Mouse (Mus musculus): ENCODE data around the gene Snx18. TPM values are rescaled to one million over a fixed set of nuclear protein-coding genes. Genes with fewer than 3 reads are reported as not detected.

Snx18 gene
- total RNA-seq, 1 experiment, result 47.5 TPM

- peaks cover 8% of the 10 kb centered on the region; the same call in 1 of the 2 replicates for H3K36me3 ChIP-seq (ENCODE audit: control insufficient read depth, insufficient read depth, low read length, poor library complexity, severe bottlenecking)
- TF ChIP-seq ZNF384 (IDR thresholded peaks at IDR 0.05; ENCODE audit: low read depth, low read length), result no peak
- no peak for TF ChIP-seq HCFC1 (IDR thresholded peaks at IDR 0.05; ENCODE audit: borderline replicate concordance, insufficient read depth, low read length)
- TF ChIP-seq ZC3H11A (IDR thresholded peaks at IDR 0.05; ENCODE audit: borderline replicate concordance, low read depth, low read length), result no peak
- no peak for TF ChIP-seq CHD2 (IDR thresholded peaks at IDR 0.05; ENCODE audit: low read depth, low read length)
- TF ChIP-seq MAFK (IDR thresholded peaks at IDR 0.05; ENCODE audit: insufficient read depth, low read depth, low read length), result no peak
- H3K4me3 ChIP-seq (ENCODE audit: insufficient read depth in 1 of 2, low read depth in 1 of 2, low read length in 2 of 2, poor library complexity in 1 of 2, severe bottlenecking in 1 of 2), result no peak overlapping the region
- no peak overlapping the region for H3K9ac ChIP-seq (ENCODE audit: insufficient read depth, low read depth, low read length, poor library complexity, severe bottlenecking)
- no peak overlapping the region for H3K27ac ChIP-seq (ENCODE audit: insufficient read depth, low read depth, low read length, poor library complexity, severe bottlenecking)
- peaks cover 6 to 8% of the 10 kb centered on the region in 2 experiments; a peak in 2 of 4 replicates for H3K4me1 ChIP-seq (ENCODE audit: control insufficient read depth in 2 of 2, insufficient read depth in 2 of 2, low read length in 2 of 2, poor library complexity in 1 of 2)
- no peak for DNase-seq (ENCODE audit: low read depth, low spot score)
- in situ Hi-C loops (cut with MboI; ENCODE audit: low sequenced_read_pairs in 2 of 2, unreplicated experiment in 2 of 2), result no loop called here
- no peaks in the 10 kb centered on the region for H3K9me3 ChIP-seq (ENCODE audit: control insufficient read depth, insufficient read depth, low read depth, low read length)
Measured at GRCm38 (mm10) chr13:113619003-113619402, 639 bp upstream of the Snx18 start.

GRCm38 (mm10) chr13:113617338-113617890, 950 bp downstream of the Snx18 start:
- in situ Hi-C loops (cut with MboI; ENCODE audit: low sequenced_read_pairs in 2 of 2, unreplicated experiment in 2 of 2), result no loop called here
- H3K36me3 ChIP-seq (ENCODE audit: control insufficient read depth, insufficient read depth, low read length, poor library complexity, severe bottlenecking), result peaks cover 10% of the 10 kb centered on the region; the same call in 1 of the 2 replicates
- no peaks in the 10 kb centered on the region for H3K9me3 ChIP-seq (ENCODE audit: control insufficient read depth, insufficient read depth, low read depth, low read length)
- peaks cover 6 to 12% of the 10 kb centered on the region in 2 experiments; a peak in 2 of 4 replicates for H3K4me1 ChIP-seq (ENCODE audit: control insufficient read depth in 2 of 2, insufficient read depth in 2 of 2, low read length in 2 of 2, poor library complexity in 1 of 2)
- peak overlapping the region; percentile 74 to 83 for H3K4me3 ChIP-seq (ENCODE audit: insufficient read depth in 1 of 2, low read depth in 1 of 2, low read length in 2 of 2, poor library complexity in 1 of 2, severe bottlenecking in 1 of 2)
- DNase-seq (ENCODE audit: low read depth, low spot score), result no peak
- TF ChIP-seq ZC3H11A (IDR thresholded peaks at IDR 0.05; ENCODE audit: borderline replicate concordance, low read depth, low read length), result no peak
- TF ChIP-seq ZNF384 (IDR thresholded peaks at IDR 0.05; ENCODE audit: low read depth, low read length), result no peak
- TF ChIP-seq MAFK (IDR thresholded peaks at IDR 0.05; ENCODE audit: insufficient read depth, low read depth, low read length), result no peak
- H3K9ac ChIP-seq (ENCODE audit: insufficient read depth, low read depth, low read length, poor library complexity, severe bottlenecking), result peak overlapping the region; percentile 87
- no peak overlapping the region for H3K27ac ChIP-seq (ENCODE audit: insufficient read depth, low read depth, low read length, poor library complexity, severe bottlenecking)

- no peak for TF ChIP-seq MAFK (IDR thresholded peaks at IDR 0.05; ENCODE audit: insufficient read depth, low read depth, low read length)
- TF ChIP-seq CHD2 (IDR thresholded peaks at IDR 0.05; ENCODE audit: low read depth, low read length), result no peak
- TF ChIP-seq HCFC1 (IDR thresholded peaks at IDR 0.05; ENCODE audit: borderline replicate concordance, insufficient read depth, low read length), result no peak
- TF ChIP-seq ZNF384 (IDR thresholded peaks at IDR 0.05; ENCODE audit: low read depth, low read length), result no peak
- TF ChIP-seq ZC3H11A (IDR thresholded peaks at IDR 0.05; ENCODE audit: borderline replicate concordance, low read depth, low read length), result no peak
- Histone ChIP-seq H3K27ac (ENCODE audit: insufficient read depth, low read depth, low read length, poor library complexity, severe bottlenecking) (no peak overlapping the region), H3K9ac (ENCODE audit: insufficient read depth, low read depth, low read length, poor library complexity, severe bottlenecking) (peak overlapping the region; percentile 87), H3K4me1 (ENCODE audit: control insufficient read depth in 2 of 2, insufficient read depth in 2 of 2, low read length in 2 of 2, poor library complexity in 1 of 2) (peaks cover 6 to 15% of the 10 kb centered on the region in 2 experiments), H3K4me3 (ENCODE audit: insufficient read depth in 1 of 2, low read depth in 1 of 2, low read length in 2 of 2, poor library complexity in 1 of 2, severe bottlenecking in 1 of 2) (peak overlapping the region; percentile 74 to 83), H3K9me3 (ENCODE audit: control insufficient read depth, insufficient read depth, low read depth, low read length) (no peaks in the 10 kb centered on the region), H3K36me3 (ENCODE audit: control insufficient read depth, insufficient read depth, low read length, poor library complexity, severe bottlenecking) (peaks cover 13% of the 10 kb centered on the region; the same call in 1 of the 2 replicates)
- in situ Hi-C loops (cut with MboI; ENCODE audit: low sequenced_read_pairs in 2 of 2, unreplicated experiment in 2 of 2), result no loop called here
- no peak for DNase-seq (ENCODE audit: low read depth, low spot score)
Measured at GRCm38 (mm10) chr13:113616751-113617337, 1.5 kb downstream of the Snx18 start.

GRCm38 (mm10) chr13:113615971-113616671, 2.2 kb downstream of the Snx18 start:
- Histone ChIP-seq H3K4me3 (ENCODE audit: insufficient read depth in 1 of 2, low read depth in 1 of 2, low read length in 2 of 2, poor library complexity in 1 of 2, severe bottlenecking in 1 of 2) (peak overlapping the region; percentile 74 to 83), H3K9me3 (ENCODE audit: control insufficient read depth, insufficient read depth, low read depth, low read length) (no peaks in the 10 kb centered on the region), H3K27ac (ENCODE audit: insufficient read depth, low read depth, low read length, poor library complexity, severe bottlenecking) (no peak overlapping the region), H3K9ac (ENCODE audit: insufficient read depth, low read depth, low read length, poor library complexity, severe bottlenecking) (peak overlapping the region; percentile 87; the same call in 1 of the 2 replicates), H3K4me1 (ENCODE audit: control insufficient read depth in 2 of 2, insufficient read depth in 2 of 2, low read length in 2 of 2, poor library complexity in 1 of 2) (peaks cover 8 to 19% of the 10 kb centered on the region in 2 experiments), H3K36me3 (ENCODE audit: control insufficient read depth, insufficient read depth, low read length, poor library complexity, severe bottlenecking) (peaks cover 18% of the 10 kb centered on the region; the same call in 1 of the 2 replicates)
- in situ Hi-C loops (cut with MboI; ENCODE audit: low sequenced_read_pairs in 2 of 2, unreplicated experiment in 2 of 2), result no loop called here
- no peak for DNase-seq (ENCODE audit: low read depth, low spot score)
- TF ChIP-seq ZC3H11A (IDR thresholded peaks at IDR 0.05; ENCODE audit: borderline replicate concordance, low read depth, low read length), result no peak
- no peak for TF ChIP-seq HCFC1 (IDR thresholded peaks at IDR 0.05; ENCODE audit: borderline replicate concordance, insufficient read depth, low read length)
- TF ChIP-seq MAFK (IDR thresholded peaks at IDR 0.05; ENCODE audit: insufficient read depth, low read depth, low read length), result no peak
- TF ChIP-seq CHD2 (IDR thresholded peaks at IDR 0.05; ENCODE audit: low read depth, low read length), result no peak
- TF ChIP-seq ZNF384 (IDR thresholded peaks at IDR 0.05; ENCODE audit: low read depth, low read length), result no peak

Measured in ES-E14 (cell line).